Mouse (Mus musculus) 3134 (cell line): Measurements from ENCODE around the gene Crx.
"Not testable (repeated sequence)": the region's sequence is repeated elsewhere in the genome, so short reads cannot be mapped to it uniquely, and the experiment has no call there.

Experiments
- DNase-seq: peaks from one replicate; pipeline ENCODE4 v3.0.0-alpha.2; 2011; ENCODE audit warnings: low spot score; ENCODE audit not compliant: insufficient read length; ENCODE audit errors: extremely low read depth

Crx gene

GRCm38 (mm10) chr7:15879756-15880155 lies at the start of gene Crx:
TSS of gene Crx (minus strand) at chr7:15879968.
- no peak for DNase-seq

DNA sequence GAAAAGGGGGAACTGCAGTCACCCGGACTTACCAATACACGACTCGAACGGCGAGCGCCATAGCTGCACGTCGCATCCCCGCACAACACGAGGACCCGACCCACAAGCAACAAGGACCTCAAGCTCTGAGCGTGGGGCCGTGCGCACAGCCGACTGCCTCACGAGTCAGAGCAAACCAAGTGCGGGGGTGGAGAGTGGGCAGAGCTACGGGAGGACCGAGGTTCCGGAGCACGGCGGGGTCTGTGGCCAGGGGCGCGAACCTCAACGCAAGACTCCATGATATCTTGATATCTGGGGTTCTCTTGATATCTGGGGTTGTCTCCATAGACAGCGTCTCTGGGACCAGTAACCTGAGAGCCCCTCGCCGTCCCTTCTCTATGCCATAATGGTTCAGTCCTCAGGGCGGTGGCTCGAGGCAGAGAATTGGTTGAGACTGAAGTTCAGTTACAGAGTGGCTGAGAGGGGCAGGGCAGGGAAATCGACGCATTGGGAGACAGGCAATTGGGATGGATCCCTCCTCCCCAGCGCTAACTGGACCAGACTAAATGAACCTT lies 42.5 kb upstream of the Crx start, which contains the start of gene Selenow:
Gene Selenow (minus strand): TSS at position 183 of the 554 bp plus-strand sequence.
- DNase-seq, result peak; percentile 93

GRCm38 (mm10) chr7:15921796-15922195 lies 42.0 kb upstream of the Crx start:
- no peak for DNase-seq

DNA sequence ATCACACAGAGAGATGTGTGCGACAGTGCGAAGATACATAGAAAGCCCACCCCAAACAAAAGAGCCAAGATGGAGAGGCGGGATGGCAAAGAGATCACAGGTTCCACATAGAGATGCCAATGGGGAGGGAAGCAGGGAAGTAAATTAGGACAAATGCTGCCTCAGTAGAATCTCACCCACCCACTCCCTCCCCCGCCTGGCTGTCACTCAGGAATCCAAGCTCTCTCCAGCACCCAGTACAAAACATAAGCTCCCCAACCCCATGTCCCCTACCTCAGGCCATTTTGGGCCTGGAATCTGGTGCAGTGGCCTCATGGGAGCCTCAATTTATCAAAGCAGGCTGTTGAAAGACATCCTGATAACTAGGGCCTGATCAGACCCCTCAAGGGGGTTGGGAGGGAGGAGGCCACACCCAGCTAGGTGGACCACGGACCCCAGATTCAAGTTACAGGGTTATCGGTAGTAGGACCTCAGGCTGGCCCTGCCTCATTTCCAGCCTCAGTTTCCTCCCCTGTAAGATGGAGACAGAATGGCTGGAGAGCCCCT lies 41.0 kb upstream of the Crx start:
- DNase-seq, result no peak

DNA sequence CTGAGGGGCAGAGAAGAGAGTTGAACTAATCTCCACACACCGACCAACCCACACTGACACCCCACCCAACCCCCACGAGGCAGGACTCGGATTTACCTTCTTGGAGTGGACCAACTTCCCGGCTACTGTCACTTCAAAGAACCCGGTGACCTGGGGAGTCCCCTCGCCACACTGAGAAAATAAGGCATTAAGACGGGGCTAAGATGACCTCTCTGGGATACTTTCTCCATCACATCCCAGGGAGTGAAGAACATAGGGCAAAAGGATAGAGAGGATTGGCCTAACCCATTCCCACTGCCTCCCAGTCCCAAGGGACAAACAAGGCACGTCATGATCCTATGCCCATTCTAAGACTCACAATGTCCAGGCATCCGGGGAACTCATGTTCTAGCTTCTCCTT lies 40.2 kb upstream of the Crx start:
- DNase-seq, result no peak

- no peak for DNase-seq
These were observed 38.6 kb upstream of the Crx start for GRCm38 (mm10) chr7:15918371-15918770.

- DNase-seq, result no peak
These were observed 37.2 kb upstream of the Crx start for GRCm38 (mm10) chr7:15916996-15917395.

GRCm38 (mm10) chr7:15916134-15916723 lies 36.5 kb upstream of the Crx start:
- DNase-seq, result no peak

GRCm38 (mm10) chr7:15915695-15916094 lies 35.9 kb upstream of the Crx start:
- not testable (repeated sequence) for DNase-seq

DNA sequence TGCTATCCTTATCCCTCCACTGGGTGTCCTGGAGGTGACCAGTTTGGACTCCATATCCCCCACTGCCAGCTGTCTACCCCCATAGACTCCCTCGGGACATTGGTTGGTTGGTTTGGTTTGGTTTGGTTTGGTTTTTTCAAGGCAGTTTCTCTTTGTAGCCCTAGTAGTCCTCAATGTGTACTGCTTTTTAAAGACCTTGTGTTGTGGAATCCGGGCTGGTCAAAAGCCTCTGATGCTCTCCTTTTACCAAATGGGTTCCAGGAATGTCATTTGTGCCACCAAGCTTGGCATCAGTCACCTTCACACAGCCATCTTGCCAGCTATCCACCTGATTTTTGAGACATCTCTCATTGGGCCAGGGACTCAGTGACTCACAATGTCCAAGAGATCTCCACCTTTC lies 35.0 kb upstream of the Crx start:
- no peak for DNase-seq

DNA sequence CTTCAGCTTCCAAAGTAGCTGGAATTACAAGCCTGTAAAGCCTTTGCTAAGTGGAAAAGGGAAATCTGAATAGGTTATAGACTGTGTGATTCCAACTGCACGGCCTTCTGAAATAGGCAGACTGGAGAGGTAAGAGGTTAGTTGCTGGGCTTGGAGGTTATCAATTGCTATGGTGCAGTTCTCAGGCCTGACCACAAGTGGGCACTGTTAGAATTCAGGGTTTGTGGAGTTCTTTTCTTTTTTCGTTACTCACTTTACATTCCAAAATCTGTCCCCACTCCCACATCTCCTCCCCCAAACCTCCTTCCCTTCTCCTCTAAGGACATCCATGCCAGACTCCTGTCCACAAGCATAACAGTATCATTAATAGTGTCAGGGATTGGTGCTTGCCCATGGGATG lies 34.5 kb upstream of the Crx start:
- no peak for DNase-seq

DNA sequence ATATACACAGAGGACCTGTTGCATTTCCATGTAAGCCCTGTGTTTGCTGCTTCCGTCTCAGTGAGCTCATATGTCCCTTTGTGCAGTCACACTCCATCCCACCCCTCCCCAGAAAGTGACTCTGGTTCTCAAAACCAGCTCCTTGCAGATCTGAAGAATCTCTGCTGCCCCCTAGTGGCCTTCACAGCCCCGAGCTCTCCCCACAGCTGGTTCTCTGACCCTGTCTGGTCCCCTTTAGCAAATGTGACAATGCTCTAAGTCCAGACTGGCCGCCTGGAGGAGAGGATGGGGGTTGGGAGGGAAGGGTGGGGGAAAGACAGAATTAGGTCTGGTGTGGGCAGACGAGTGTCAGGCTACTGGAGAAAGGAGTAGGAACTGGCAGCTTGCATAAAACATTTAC lies 32.4 kb upstream of the Crx start:
- DNase-seq, result peak; percentile 43

- DNase-seq, result no peak
These were observed 30.8 kb upstream of the Crx start for GRCm38 (mm10) chr7:15910521-15910920.

DNA sequence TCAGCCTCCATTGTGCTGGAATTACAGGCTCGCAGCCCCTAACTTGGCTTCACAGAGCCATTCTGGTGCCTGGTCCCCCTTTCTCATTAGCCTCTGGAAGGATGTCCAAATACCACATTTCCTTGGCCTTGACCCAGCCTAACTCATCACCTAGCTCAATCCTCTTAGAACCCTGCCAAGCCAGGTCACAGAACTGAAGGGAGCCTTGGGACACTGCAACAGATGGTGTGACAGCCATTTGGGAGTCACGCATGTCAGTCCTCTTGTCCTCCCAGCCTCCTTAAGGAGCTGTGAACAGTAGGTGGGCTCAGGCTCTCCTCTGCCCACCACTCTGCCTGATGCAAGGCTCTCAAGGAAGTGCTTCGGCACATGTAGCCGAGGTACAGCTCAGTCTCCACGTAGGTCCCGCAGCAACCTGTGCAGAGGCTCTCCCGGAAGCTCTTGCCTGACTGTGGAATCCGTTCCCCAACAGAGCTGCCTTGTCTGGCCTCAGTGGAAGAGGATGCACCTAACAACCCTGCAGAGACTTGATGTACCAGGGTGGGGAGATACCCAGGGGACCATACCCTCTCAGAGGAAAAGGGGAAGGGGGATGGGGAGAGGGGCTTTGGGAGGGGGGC lies 28.3 kb upstream of the Crx start:
- DNase-seq, result no peak

- DNase-seq, result no peak
These were observed 26.8 kb upstream of the Crx start for GRCm38 (mm10) chr7:15906602-15907001.

GRCm38 (mm10) chr7:15905861-15906260 lies 26.1 kb upstream of the Crx start:
- DNase-seq, result no peak

DNA sequence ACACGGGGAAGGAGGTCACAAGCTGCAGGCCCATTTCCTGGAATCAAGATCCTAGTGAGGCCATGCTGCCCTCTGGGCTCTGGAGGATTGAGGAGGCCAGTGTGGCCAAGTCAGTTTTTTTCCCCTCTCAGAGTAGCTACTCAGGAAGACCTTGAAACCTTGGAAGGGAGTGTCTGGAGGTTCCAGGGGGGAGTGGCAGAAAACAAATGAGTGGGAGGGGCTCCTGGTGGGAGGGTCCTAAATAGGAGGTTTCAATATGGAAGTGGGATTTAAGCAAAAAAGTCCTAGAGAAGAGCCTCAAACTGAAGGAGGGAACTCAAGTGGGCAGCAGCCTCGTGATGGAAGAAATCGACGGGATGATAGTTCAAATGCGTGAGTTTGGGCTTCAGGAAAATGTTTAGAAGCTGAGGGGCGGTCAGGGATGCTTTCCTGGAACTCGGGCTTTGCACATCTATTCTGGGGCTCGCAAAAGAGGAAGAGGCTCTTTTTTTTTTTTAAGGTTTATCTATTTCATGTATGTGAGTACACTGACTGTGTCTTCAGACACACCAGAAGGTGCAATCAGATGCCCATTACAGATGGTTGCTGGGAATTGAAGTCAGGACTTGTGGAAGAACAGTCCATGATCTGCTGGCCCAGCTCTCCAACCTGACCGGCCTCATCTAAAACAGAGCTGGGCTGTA lies 21.7 kb upstream of the Crx start:
- no peak for DNase-seq

- no peak for DNase-seq
These were observed 14.5 kb upstream of the Crx start for GRCm38 (mm10) chr7:15894251-15894650.

GRCm38 (mm10) chr7:15884127-15884526 lies 4.4 kb upstream of the Crx start:
- DNase-seq, result no peak

GRCm38 (mm10) chr7:15882317-15882716 lies 2.5 kb upstream of the Crx start, which contains the start of gene Crxos:
TSS of gene Crxos (plus strand) at chr7:15882617.
- DNase-seq, result no peak

DNA sequence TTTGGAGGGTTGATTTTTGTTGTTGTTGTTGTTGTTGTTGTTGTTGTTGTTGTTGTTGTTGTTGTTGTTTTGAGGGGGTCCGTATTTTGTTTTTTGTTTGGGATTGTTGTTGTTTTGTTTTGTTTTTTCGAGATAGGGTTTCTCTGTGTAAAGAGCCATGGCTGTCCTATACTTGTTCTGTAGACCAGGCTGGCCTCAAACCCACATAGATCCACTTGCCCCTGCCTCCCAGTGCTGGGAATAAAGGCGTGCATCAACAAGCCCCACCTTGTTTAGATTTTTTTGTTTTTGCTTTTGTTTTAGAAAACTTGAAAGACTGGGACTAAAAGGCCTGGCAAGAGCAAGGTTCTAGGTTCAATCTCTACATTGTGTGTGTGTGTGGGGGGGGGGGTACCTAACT lies 2.1 kb upstream of the Crx start:
- DNase-seq, result no peak
